Mouse (Mus musculus): ENCODE data around the gene Ccdc152. TPM values are rescaled to one million over a fixed set of nuclear protein-coding genes. Genes with fewer than 3 reads are reported as not detected.

Gene Ccdc152
- total RNA-seq (2014; fragmentation: Nextera tagmentation) (not detected in 2 replicates), total RNA-seq (2017) (0.16 TPM in 1 of 2 replicates, not detected in the other), polyA plus RNA-seq (2012) (not detected in 2 replicates)

- no peak for TF ChIP-seq POLR2AphosphoS5 (IDR thresholded peaks at IDR 0.05; ENCODE audit: insufficient replicate concordance, low read depth, low read length)
- TF ChIP-seq CTCF (IDR thresholded peaks at IDR 0.05; ENCODE audit: low read depth, low read length) = no peak
- TF ChIP-seq GATA2 (IDR thresholded peaks at IDR 0.05; ENCODE audit: borderline replicate concordance, low read depth, low read length) = no peak
- TF ChIP-seq TAL1 (conservative IDR thresholded peaks at IDR 0.05; ENCODE audit: low read depth, low read length) = no peak
- no peak for TF ChIP-seq GATA1 (IDR thresholded peaks at IDR 0.05; ENCODE audit: borderline replicate concordance, low read length)
These were observed at the start of gene Ccdc152 for GRCm38 (mm10) chr15:3303426-3303825. Ccdc152 (minus strand) TSS chr15:3303526.

GRCm38 (mm10) chr15:3349306-3350064 is 46.2 kb upstream of the Ccdc152 start:
- Histone ChIP-seq H3K9me3 (replicated peaks) (no peaks in the 10 kb centered on the region), H3K36me3 (replicated peaks) (no peaks in the 10 kb centered on the region), H3K4me3 (ENCODE audit: low read depth, low read length) (no peak overlapping the region), H3K27me3 (ENCODE audit: insufficient read depth, low read length) (no peaks in the 10 kb centered on the region), H3K4me1 (ENCODE audit: insufficient read depth, low read depth, low read length) (no peaks in the 10 kb centered on the region)
- ATAC-seq (ENCODE audit: extremely low read depth, insufficient number of reproducible peaks, low FRiP score, poor library complexity, severe bottlenecking) (no peak), DNase-seq (ENCODE audit: low spot score) (no peak)
- no peak for TF ChIP-seq POLR2AphosphoS5 (IDR thresholded peaks at IDR 0.05; ENCODE audit: insufficient replicate concordance, low read depth, low read length)
- TF ChIP-seq TAL1 (conservative IDR thresholded peaks at IDR 0.05; ENCODE audit: low read depth, low read length) = no peak
- TF ChIP-seq GATA1 (IDR thresholded peaks at IDR 0.05; ENCODE audit: borderline replicate concordance, low read length) = no peak
- TF ChIP-seq GATA2 (IDR thresholded peaks at IDR 0.05; ENCODE audit: borderline replicate concordance, low read depth, low read length) = no peak
- TF ChIP-seq CTCF (IDR thresholded peaks at IDR 0.05; ENCODE audit: low read depth, low read length) = no peak

More at GRCm38 (mm10) chr15:3303426-3303825, at the start of gene Ccdc152:
- Histone ChIP-seq H3K4me3 (ENCODE audit: low read depth, low read length) (no peak within 1 kb of the TSS), H3K9me3 (replicated peaks) (no peaks in the 10 kb centered on the region), H3K4me1 (ENCODE audit: insufficient read depth, low read depth, low read length) (no peaks in the 10 kb centered on the region), H3K27me3 (ENCODE audit: insufficient read depth, low read length) (no peaks in the 10 kb centered on the region), H3K36me3 (replicated peaks) (no peaks in the 10 kb centered on the region)
- ATAC-seq (ENCODE audit: extremely low read depth, insufficient number of reproducible peaks, low FRiP score, poor library complexity, severe bottlenecking) = no peak
- no peak for DNase-seq (ENCODE audit: low spot score)

GRCm38 (mm10) chr15:3346682-3347081 is 43.4 kb upstream of the Ccdc152 start:
- H3K4me3 ChIP-seq (ENCODE audit: low read depth, low read length) = no peak overlapping the region
- H3K4me1 ChIP-seq (ENCODE audit: insufficient read depth, low read depth, low read length) = no peaks in the 10 kb centered on the region
- no peak for DNase-seq (ENCODE audit: low spot score)
- TF ChIP-seq GATA2 (IDR thresholded peaks at IDR 0.05; ENCODE audit: borderline replicate concordance, low read depth, low read length) (no peak), CTCF (IDR thresholded peaks at IDR 0.05; ENCODE audit: low read depth, low read length) (no peak), POLR2AphosphoS5 (IDR thresholded peaks at IDR 0.05; ENCODE audit: insufficient replicate concordance, low read depth, low read length) (no peak), TAL1 (conservative IDR thresholded peaks at IDR 0.05; ENCODE audit: low read depth, low read length) (no peak), GATA1 (IDR thresholded peaks at IDR 0.05; ENCODE audit: borderline replicate concordance, low read length) (no peak)
- no peaks in the 10 kb centered on the region for H3K27me3 ChIP-seq (ENCODE audit: insufficient read depth, low read length)
- H3K36me3 ChIP-seq (replicated peaks) = no peaks in the 10 kb centered on the region
- no peak for ATAC-seq (ENCODE audit: extremely low read depth, insufficient number of reproducible peaks, low FRiP score, poor library complexity, severe bottlenecking)
- no peaks in the 10 kb centered on the region for H3K9me3 ChIP-seq (replicated peaks)

- Histone ChIP-seq H3K9me3 (replicated peaks) (no peaks in the 10 kb centered on the region), H3K27me3 (ENCODE audit: insufficient read depth, low read length) (no peaks in the 10 kb centered on the region), H3K36me3 (replicated peaks) (no peaks in the 10 kb centered on the region), H3K4me3 (ENCODE audit: low read depth, low read length) (no peak overlapping the region), H3K4me1 (ENCODE audit: insufficient read depth, low read depth, low read length) (no peaks in the 10 kb centered on the region)
- DNase-seq (ENCODE audit: low spot score) (no peak), ATAC-seq (ENCODE audit: extremely low read depth, insufficient number of reproducible peaks, low FRiP score, poor library complexity, severe bottlenecking) (no peak)
- TF ChIP-seq CTCF (IDR thresholded peaks at IDR 0.05; ENCODE audit: low read depth, low read length) = no peak
- no peak for TF ChIP-seq GATA2 (IDR thresholded peaks at IDR 0.05; ENCODE audit: borderline replicate concordance, low read depth, low read length)
- TF ChIP-seq TAL1 (conservative IDR thresholded peaks at IDR 0.05; ENCODE audit: low read depth, low read length) = no peak
- no peak for TF ChIP-seq POLR2AphosphoS5 (IDR thresholded peaks at IDR 0.05; ENCODE audit: insufficient replicate concordance, low read depth, low read length)
- TF ChIP-seq GATA1 (IDR thresholded peaks at IDR 0.05; ENCODE audit: borderline replicate concordance, low read length) = no peak
These were observed 41.2 kb upstream of the Ccdc152 start for GRCm38 (mm10) chr15:3344555-3344954.

- Histone ChIP-seq H3K9me3 (replicated peaks) (no peaks in the 10 kb centered on the region), H3K27me3 (ENCODE audit: insufficient read depth, low read length) (no peaks in the 10 kb centered on the region), H3K36me3 (replicated peaks) (no peaks in the 10 kb centered on the region), H3K4me3 (ENCODE audit: low read depth, low read length) (no peak overlapping the region), H3K4me1 (ENCODE audit: insufficient read depth, low read depth, low read length) (no peaks in the 10 kb centered on the region)
- no peak for TF ChIP-seq GATA1 (IDR thresholded peaks at IDR 0.05; ENCODE audit: borderline replicate concordance, low read length)
- TF ChIP-seq POLR2AphosphoS5 (IDR thresholded peaks at IDR 0.05; ENCODE audit: insufficient replicate concordance, low read depth, low read length) = no peak
- no peak for TF ChIP-seq CTCF (IDR thresholded peaks at IDR 0.05; ENCODE audit: low read depth, low read length)
- no peak for TF ChIP-seq TAL1 (conservative IDR thresholded peaks at IDR 0.05; ENCODE audit: low read depth, low read length)
- TF ChIP-seq GATA2 (IDR thresholded peaks at IDR 0.05; ENCODE audit: borderline replicate concordance, low read depth, low read length) = no peak
- no peak for ATAC-seq (ENCODE audit: extremely low read depth, insufficient number of reproducible peaks, low FRiP score, poor library complexity, severe bottlenecking)
- no peak for DNase-seq (ENCODE audit: low spot score)
These were observed 38.7 kb upstream of the Ccdc152 start for GRCm38 (mm10) chr15:3341806-3342582.

- no peak for TF ChIP-seq GATA2 (IDR thresholded peaks at IDR 0.05; ENCODE audit: borderline replicate concordance, low read depth, low read length)
- no peak for TF ChIP-seq POLR2AphosphoS5 (IDR thresholded peaks at IDR 0.05; ENCODE audit: insufficient replicate concordance, low read depth, low read length)
- TF ChIP-seq GATA1 (IDR thresholded peaks at IDR 0.05; ENCODE audit: borderline replicate concordance, low read length) = no peak
- TF ChIP-seq CTCF (IDR thresholded peaks at IDR 0.05; ENCODE audit: low read depth, low read length) = no peak
- TF ChIP-seq TAL1 (conservative IDR thresholded peaks at IDR 0.05; ENCODE audit: low read depth, low read length) = no peak
- no peak overlapping the region for H3K4me3 ChIP-seq (ENCODE audit: low read depth, low read length)
- DNase-seq (ENCODE audit: low spot score) = no peak
- no peaks in the 10 kb centered on the region for H3K27me3 ChIP-seq (ENCODE audit: insufficient read depth, low read length)
- ATAC-seq (ENCODE audit: extremely low read depth, insufficient number of reproducible peaks, low FRiP score, poor library complexity, severe bottlenecking) = no peak
- H3K9me3 ChIP-seq (replicated peaks) = no peaks in the 10 kb centered on the region
- H3K4me1 ChIP-seq (ENCODE audit: insufficient read depth, low read depth, low read length) = no peaks in the 10 kb centered on the region
- no peaks in the 10 kb centered on the region for H3K36me3 ChIP-seq (replicated peaks)
These were observed 36.5 kb upstream of the Ccdc152 start for GRCm38 (mm10) chr15:3339847-3340246.

All from G1E (cell line).